Mouse (Mus musculus): ENCODE results near the gene Zan. TPM values are rescaled to one million over a fixed set of nuclear protein-coding genes. Genes with fewer than 3 reads are reported as not detected.

The Zan gene
- polyA plus RNA-seq, 1 experiment from 2014 or later = 0.19 TPM

- Histone ChIP-seq H3K27ac (ENCODE audit: low read depth, low read length) (no peak overlapping the region), H3K4me3 (ENCODE audit: low read length) (no peak overlapping the region), H3K4me2 (ENCODE audit: low read length) (no peak overlapping the region), H3K9ac (ENCODE audit: low read depth, low read length) (no peak overlapping the region; the same call in 1 of the 2 replicates), H3K9me3 (ENCODE audit: control insufficient read depth, low read length) (no peaks in the 10 kb centered on the region), H3K27me3 (replicated peaks; ENCODE audit: control insufficient read depth, insufficient read depth, low read length) (peaks cover 15% of the 10 kb centered on the region), H3K4me1 (ENCODE audit: control insufficient read depth, insufficient read depth, low read depth, low read length) (peaks cover 9% of the 10 kb centered on the region), H3K36me3 (ENCODE audit: control insufficient read depth, insufficient read depth, low read length) (no peaks in the 10 kb centered on the region)
- no peak for ATAC-seq
- 14% methylated on average over 8 of the region's 8 CpGs for WGBS
Observed at GRCm38 (mm10) chr5:137481897-137482296, 5.0 kb upstream of the Zan start.

GRCm38 (mm10) chr5:137481138-137481537 is 4.3 kb upstream of the Zan start:
- Histone ChIP-seq H3K27ac (ENCODE audit: low read depth, low read length) (no peak overlapping the region), H3K9ac (ENCODE audit: low read depth, low read length) (no peak overlapping the region), H3K36me3 (ENCODE audit: control insufficient read depth, insufficient read depth, low read length) (no peaks in the 10 kb centered on the region), H3K9me3 (ENCODE audit: control insufficient read depth, low read length) (no peaks in the 10 kb centered on the region), H3K4me3 (ENCODE audit: low read length) (no peak overlapping the region), H3K4me1 (ENCODE audit: control insufficient read depth, insufficient read depth, low read depth, low read length) (peaks cover 9% of the 10 kb centered on the region), H3K4me2 (ENCODE audit: low read length) (no peak overlapping the region), H3K27me3 (replicated peaks; ENCODE audit: control insufficient read depth, insufficient read depth, low read length) (peaks cover 13% of the 10 kb centered on the region)
- ATAC-seq = no peak

GRCm38 (mm10) chr5:137474351-137474750 is 2.5 kb downstream of the Zan start:
- no peak for ATAC-seq

GRCm38 (mm10) chr5:137472252-137472904 is 4.5 kb downstream of the Zan start:
- Histone ChIP-seq H3K27ac (ENCODE audit: low read depth, low read length) (no peak overlapping the region), H3K36me3 (ENCODE audit: control insufficient read depth, insufficient read depth, low read length) (no peaks in the 10 kb centered on the region), H3K9ac (ENCODE audit: low read depth, low read length) (no peak overlapping the region), H3K27me3 (replicated peaks; ENCODE audit: control insufficient read depth, insufficient read depth, low read length) (no peaks in the 10 kb centered on the region), H3K4me3 (ENCODE audit: low read length) (no peak overlapping the region), H3K4me1 (ENCODE audit: control insufficient read depth, insufficient read depth, low read depth, low read length) (no peaks in the 10 kb centered on the region), H3K9me3 (ENCODE audit: control insufficient read depth, low read length) (no peaks in the 10 kb centered on the region), H3K4me2 (ENCODE audit: low read length) (no peak overlapping the region)
- no peak for ATAC-seq
- 65% methylated on average over 5 of the region's 5 CpGs for WGBS

More at GRCm38 (mm10) chr5:137474351-137474750, 2.5 kb downstream of the Zan start:
- no peaks in the 10 kb centered on the region for H3K4me1 ChIP-seq (ENCODE audit: control insufficient read depth, insufficient read depth, low read depth, low read length)
- WGBS = 17% methylated on average over 2 of the region's 2 CpGs
- H3K4me3 ChIP-seq (ENCODE audit: low read length) = no peak overlapping the region
- H3K36me3 ChIP-seq (ENCODE audit: control insufficient read depth, insufficient read depth, low read length) = no peaks in the 10 kb centered on the region
- no peaks in the 10 kb centered on the region for H3K27me3 ChIP-seq (replicated peaks; ENCODE audit: control insufficient read depth, insufficient read depth, low read length)
- H3K9ac ChIP-seq (ENCODE audit: low read depth, low read length) = no peak overlapping the region
- H3K9me3 ChIP-seq (ENCODE audit: control insufficient read depth, low read length) = no peaks in the 10 kb centered on the region
- no peak overlapping the region for H3K27ac ChIP-seq (ENCODE audit: low read depth, low read length)
- H3K4me2 ChIP-seq (ENCODE audit: low read length) = no peak overlapping the region

GRCm38 (mm10) chr5:137466946-137467345 is 9.9 kb downstream of the Zan start:
- Histone ChIP-seq H3K36me3 (ENCODE audit: control insufficient read depth, insufficient read depth, low read length) (no peaks in the 10 kb centered on the region), H3K9ac (ENCODE audit: low read depth, low read length) (no peak overlapping the region), H3K27me3 (replicated peaks; ENCODE audit: control insufficient read depth, insufficient read depth, low read length) (no peaks in the 10 kb centered on the region; the same call in 1 of the 2 replicates), H3K4me3 (ENCODE audit: low read length) (no peak overlapping the region), H3K27ac (ENCODE audit: low read depth, low read length) (no peak overlapping the region), H3K4me2 (ENCODE audit: low read length) (no peak overlapping the region), H3K4me1 (ENCODE audit: control insufficient read depth, insufficient read depth, low read depth, low read length) (no peaks in the 10 kb centered on the region), H3K9me3 (ENCODE audit: control insufficient read depth, low read length) (no peaks in the 10 kb centered on the region)
- no peak for ATAC-seq
- WGBS = 90% methylated on average over 6 of the region's 6 CpGs

GRCm38 (mm10) chr5:137465049-137465448 is 11.8 kb downstream of the Zan start:
- Histone ChIP-seq H3K36me3 (ENCODE audit: control insufficient read depth, insufficient read depth, low read length) (no peaks in the 10 kb centered on the region), H3K9me3 (ENCODE audit: control insufficient read depth, low read length) (no peaks in the 10 kb centered on the region), H3K27me3 (replicated peaks; ENCODE audit: control insufficient read depth, insufficient read depth, low read length) (no peaks in the 10 kb centered on the region; the same call in 1 of the 2 replicates), H3K9ac (ENCODE audit: low read depth, low read length) (no peak overlapping the region), H3K4me2 (ENCODE audit: low read length) (no peak overlapping the region), H3K4me3 (ENCODE audit: low read length) (no peak overlapping the region), H3K27ac (ENCODE audit: low read depth, low read length) (no peak overlapping the region), H3K4me1 (ENCODE audit: control insufficient read depth, insufficient read depth, low read depth, low read length) (no peaks in the 10 kb centered on the region)
- no peak for ATAC-seq
- WGBS = 42% methylated on average over 3 of the region's 3 CpGs

GRCm38 (mm10) chr5:137455866-137456591 is 20.8 kb downstream of the Zan start:
- H3K4me3 ChIP-seq (ENCODE audit: low read length) = no peak overlapping the region
- no peak overlapping the region for H3K27ac ChIP-seq (ENCODE audit: low read depth, low read length)
- no peak overlapping the region; the same call in 1 of the 2 replicates for H3K9ac ChIP-seq (ENCODE audit: low read depth, low read length)
- WGBS = 62% methylated on average over 7 of the region's 7 CpGs
- H3K4me2 ChIP-seq (ENCODE audit: low read length) = no peak overlapping the region
- H3K4me1 ChIP-seq (ENCODE audit: control insufficient read depth, insufficient read depth, low read depth, low read length) = no peaks in the 10 kb centered on the region
- H3K27me3 ChIP-seq (replicated peaks; ENCODE audit: control insufficient read depth, insufficient read depth, low read length) = no peaks in the 10 kb centered on the region
- H3K36me3 ChIP-seq (ENCODE audit: control insufficient read depth, insufficient read depth, low read length) = no peaks in the 10 kb centered on the region
- ATAC-seq = no peak
- no peaks in the 10 kb centered on the region for H3K9me3 ChIP-seq (ENCODE audit: control insufficient read depth, low read length)

- no peak overlapping the region for H3K27ac ChIP-seq (ENCODE audit: low read depth, low read length)
- no peaks in the 10 kb centered on the region for H3K36me3 ChIP-seq (ENCODE audit: control insufficient read depth, insufficient read depth, low read length)
- H3K9me3 ChIP-seq (ENCODE audit: control insufficient read depth, low read length) = no peaks in the 10 kb centered on the region
- no peak for ATAC-seq
- H3K9ac ChIP-seq (ENCODE audit: low read depth, low read length) = no peak overlapping the region
- 91% methylated on average over 6 of the region's 6 CpGs for WGBS
- no peak overlapping the region for H3K4me3 ChIP-seq (ENCODE audit: low read length)
- no peaks in the 10 kb centered on the region for H3K4me1 ChIP-seq (ENCODE audit: control insufficient read depth, insufficient read depth, low read depth, low read length)
- no peak overlapping the region for H3K4me2 ChIP-seq (ENCODE audit: low read length)
- no peaks in the 10 kb centered on the region for H3K27me3 ChIP-seq (replicated peaks; ENCODE audit: control insufficient read depth, insufficient read depth, low read length)
Observed at GRCm38 (mm10) chr5:137455206-137455605, 21.7 kb downstream of the Zan start.

- Histone ChIP-seq H3K27ac (ENCODE audit: low read depth, low read length) (no peak overlapping the region), H3K27me3 (replicated peaks; ENCODE audit: control insufficient read depth, insufficient read depth, low read length) (no peaks in the 10 kb centered on the region), H3K9ac (ENCODE audit: low read depth, low read length) (no peak overlapping the region), H3K36me3 (ENCODE audit: control insufficient read depth, insufficient read depth, low read length) (no peaks in the 10 kb centered on the region), H3K4me1 (ENCODE audit: control insufficient read depth, insufficient read depth, low read depth, low read length) (no peaks in the 10 kb centered on the region), H3K9me3 (ENCODE audit: control insufficient read depth, low read length) (no peaks in the 10 kb centered on the region), H3K4me3 (ENCODE audit: low read length) (no peak overlapping the region), H3K4me2 (ENCODE audit: low read length) (no peak overlapping the region)
- no peak for ATAC-seq
Observed at GRCm38 (mm10) chr5:137445536-137445935, 31.3 kb downstream of the Zan start.
